Mouse (Mus musculus) midbrain, embryonic 12.5 days (tissue): ENCODE results near the gene Chd4. TPM values are rescaled to one million over a fixed set of nuclear protein-coding genes. Genes with fewer than 3 reads are reported as not detected.

Experiments
- ATAC-seq: fragments of 200-750 bp; cut with Nextera tagmentation; 2 replicates; pipeline ENCODE4 v1.8.0; 2017; ENCODE audit warnings: low read depth, moderate TSS enrichment, moderate library complexity; ENCODE audit not compliant: low FRiP score
- H3K27ac ChIP-seq: fragments of 300-500 bp; sonication (generic); replicated peaks from 2 replicates; pipeline ENCODE4 v1.5.1; 2016; ENCODE audit warnings: mild to moderate bottlenecking
- H3K27me3 ChIP-seq: fragments of 300-500 bp; sonication (generic); 2 replicates; pipeline ENCODE4 v1.6.1; 2016; ENCODE audit warnings: mild to moderate bottlenecking
- H3K36me3 ChIP-seq: fragments of 300-500 bp; sonication (generic); 2 replicates; pipeline ENCODE4 v1.6.1; 2016
- H3K4me1 ChIP-seq: fragments of 300-500 bp; sonication (generic); 2 replicates; pipeline ENCODE4 v1.6.1; 2016
- H3K4me2 ChIP-seq: fragments of 300-500 bp; sonication (generic); replicated peaks from 2 replicates; pipeline ENCODE4 v1.6.1; 2016; ENCODE audit warnings: mild to moderate bottlenecking, moderate library complexity
- H3K4me3 ChIP-seq: fragments of 300-500 bp; sonication (generic); 2 replicates; pipeline ENCODE4 v1.5.1; 2016; ENCODE audit warnings: mild to moderate bottlenecking
- H3K9ac ChIP-seq: fragments of 300-500 bp; sonication (generic); replicated peaks from 2 replicates; pipeline ENCODE4 v1.6.1; 2016; ENCODE audit warnings: mild to moderate bottlenecking, moderate library complexity
- H3K9me3 ChIP-seq: fragments of 300-500 bp; sonication (generic); 2 replicates; pipeline ENCODE4 v1.6.1; 2016; ENCODE audit warnings: mild to moderate bottlenecking
- WGBS: fragments of 180-500 bp; shearing (Covaris S2); methylation state at CpG from one replicate; pipeline ENCODE4 v1.1.7; 2016; 5-methylcytosine and 5-hydroxymethylcytosine counted together
- polyA plus RNA-seq: library from polyadenylated mRNA; unstranded; fragments of >200 nt; fragmentation: Nextera tagmentation; extraction: Ambion mirVana; gene quantifications from 2 replicates; pipeline ENCODE4 v1.2.1, GENCODE M21; 2016

The Chd4 gene
- polyA plus RNA-seq, 1 experiment from 2014 or later = 127 TPM

DNA sequence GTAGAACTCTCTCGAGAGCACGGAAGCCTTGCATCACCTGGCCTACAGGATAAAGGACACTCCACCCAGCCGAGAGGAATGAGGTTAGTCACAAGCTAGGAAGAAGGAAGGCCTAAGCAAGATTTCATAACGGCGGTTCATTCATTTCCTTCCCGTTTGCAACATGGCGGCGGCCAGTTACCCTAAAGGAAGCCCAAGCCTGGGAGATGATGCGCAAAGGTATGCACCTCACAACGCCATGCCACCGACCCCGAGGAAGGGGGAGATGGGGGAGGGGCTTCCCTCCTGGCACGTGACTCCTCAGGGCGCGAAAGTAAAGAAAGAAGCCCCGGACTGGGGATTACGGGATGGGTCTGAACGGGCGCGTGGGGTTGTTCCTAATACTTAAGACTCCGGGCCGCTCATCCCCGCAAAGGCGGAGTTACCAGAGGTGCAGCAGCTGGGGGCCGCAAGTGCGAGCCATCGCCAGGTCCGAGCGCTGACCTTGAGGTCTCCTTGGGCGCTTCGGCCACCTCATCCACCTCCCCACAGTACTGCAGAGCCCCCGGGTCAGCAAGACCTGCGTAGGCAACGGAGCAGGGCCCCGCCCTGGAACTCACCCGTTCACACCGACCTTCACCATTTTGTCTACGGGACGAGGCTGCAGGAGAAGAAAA is 69.0 kb downstream of the Chd4 start:
- WGBS = under 1% methylated on average over 39 of the region's 39 CpGs
- Histone ChIP-seq H3K4me3 (peak overlapping the region; percentile 86), H3K9me3 (no peaks in the 10 kb centered on the region), H3K27ac (peak overlapping the region; percentile 95), H3K36me3 (peaks cover 55% of the 10 kb centered on the region), H3K27me3 (no peaks in the 10 kb centered on the region), H3K4me2 (peak overlapping the region; percentile 96), H3K9ac (peak overlapping the region; percentile 97), H3K4me1 (peaks cover 49% of the 10 kb centered on the region)
- ATAC-seq = peak; percentile 35

DNA sequence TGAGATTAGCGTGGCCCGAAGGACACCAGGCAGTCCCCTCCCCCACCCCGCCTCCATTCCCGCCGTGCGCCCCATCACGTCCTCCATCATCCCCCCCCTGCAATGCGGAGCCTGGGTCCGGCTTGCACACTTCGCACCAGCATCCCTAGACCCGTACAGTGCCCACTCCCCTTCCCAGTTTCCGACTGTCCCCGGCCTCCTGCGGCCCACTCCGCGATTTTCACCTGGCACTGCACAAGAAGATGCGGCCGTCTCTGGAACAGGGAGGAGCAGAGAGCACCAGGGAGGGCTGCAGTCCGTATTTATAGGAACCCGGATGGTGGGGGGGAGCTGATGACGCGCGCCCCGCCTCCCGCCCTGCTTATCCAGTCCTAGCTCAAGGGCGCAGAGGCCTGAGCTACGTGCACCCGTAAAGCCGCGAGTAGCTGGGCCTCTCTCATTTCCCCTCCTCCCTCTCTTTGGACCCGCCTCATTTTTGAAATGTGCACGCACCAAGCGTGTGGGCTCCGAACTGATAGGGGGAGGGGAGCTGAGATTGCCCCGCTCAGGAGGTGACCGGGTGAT is 69.6 kb downstream of the Chd4 start:
- Histone ChIP-seq H3K9ac (peak overlapping the region; percentile 97), H3K27ac (peak overlapping the region; percentile 95), H3K9me3 (no peaks in the 10 kb centered on the region), H3K36me3 (peaks cover 55% of the 10 kb centered on the region), H3K4me1 (peaks cover 44% of the 10 kb centered on the region), H3K4me3 (peak overlapping the region; percentile 86), H3K4me2 (peak overlapping the region; percentile 96), H3K27me3 (no peaks in the 10 kb centered on the region)
- peak; percentile 90 for ATAC-seq
- WGBS = under 1% methylated on average over 36 of the region's 36 CpGs

DNA sequence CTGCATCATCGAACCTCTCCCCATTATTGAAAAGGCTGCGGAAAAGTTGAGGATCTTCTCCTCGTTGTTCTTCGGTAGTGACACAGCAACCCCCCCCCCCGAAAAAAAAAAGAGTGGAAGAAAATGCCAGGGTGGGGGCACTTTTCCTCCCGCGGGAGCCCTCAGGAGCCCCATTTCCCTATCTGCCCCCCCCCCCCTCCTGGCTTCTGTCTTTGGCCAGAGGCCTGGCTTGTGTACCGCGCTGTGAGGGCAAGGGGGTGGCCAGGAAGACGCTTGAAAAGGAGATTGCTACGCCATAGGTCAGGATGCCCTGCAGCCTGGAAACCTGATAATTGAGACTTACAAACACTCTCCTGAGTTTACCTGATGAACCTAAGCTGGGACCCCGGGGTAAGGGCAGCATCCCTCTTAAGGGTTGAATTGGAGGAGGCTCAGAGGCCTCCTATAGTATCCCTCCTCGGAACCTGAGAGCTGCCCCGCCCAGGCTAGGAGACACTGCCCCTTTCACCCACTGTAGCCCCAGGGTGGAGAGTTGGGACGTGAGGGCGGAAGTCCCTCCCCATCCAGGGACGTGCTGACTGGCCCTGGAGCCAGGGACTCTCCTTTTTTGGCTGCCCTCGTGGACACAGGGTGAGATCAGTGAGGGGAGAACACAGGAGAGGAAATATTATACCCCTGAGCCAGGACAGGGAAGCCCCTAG is 70.4 kb downstream of the Chd4 start, which contains the start of gene Gapdh:
Gapdh (minus strand) TSS at position 417 of the 701 bp plus-strand sequence.
- Histone ChIP-seq H3K4me1 (peaks cover 41% of the 10 kb centered on the region), H3K4me3 (peak within 1 kb of the TSS; percentile 86), H3K27ac (peak within 1 kb of the TSS; percentile 95), H3K9me3 (no peaks in the 10 kb centered on the region), H3K4me2 (peak within 1 kb of the TSS; percentile 96), H3K36me3 (peaks cover 55% of the 10 kb centered on the region), H3K27me3 (no peaks in the 10 kb centered on the region), H3K9ac (peak within 1 kb of the TSS; percentile 97)
- ATAC-seq = peak; percentile 5; the same call in 1 of the 2 replicates
- 1% methylated on average over 18 of the region's 18 CpGs for WGBS

DNA sequence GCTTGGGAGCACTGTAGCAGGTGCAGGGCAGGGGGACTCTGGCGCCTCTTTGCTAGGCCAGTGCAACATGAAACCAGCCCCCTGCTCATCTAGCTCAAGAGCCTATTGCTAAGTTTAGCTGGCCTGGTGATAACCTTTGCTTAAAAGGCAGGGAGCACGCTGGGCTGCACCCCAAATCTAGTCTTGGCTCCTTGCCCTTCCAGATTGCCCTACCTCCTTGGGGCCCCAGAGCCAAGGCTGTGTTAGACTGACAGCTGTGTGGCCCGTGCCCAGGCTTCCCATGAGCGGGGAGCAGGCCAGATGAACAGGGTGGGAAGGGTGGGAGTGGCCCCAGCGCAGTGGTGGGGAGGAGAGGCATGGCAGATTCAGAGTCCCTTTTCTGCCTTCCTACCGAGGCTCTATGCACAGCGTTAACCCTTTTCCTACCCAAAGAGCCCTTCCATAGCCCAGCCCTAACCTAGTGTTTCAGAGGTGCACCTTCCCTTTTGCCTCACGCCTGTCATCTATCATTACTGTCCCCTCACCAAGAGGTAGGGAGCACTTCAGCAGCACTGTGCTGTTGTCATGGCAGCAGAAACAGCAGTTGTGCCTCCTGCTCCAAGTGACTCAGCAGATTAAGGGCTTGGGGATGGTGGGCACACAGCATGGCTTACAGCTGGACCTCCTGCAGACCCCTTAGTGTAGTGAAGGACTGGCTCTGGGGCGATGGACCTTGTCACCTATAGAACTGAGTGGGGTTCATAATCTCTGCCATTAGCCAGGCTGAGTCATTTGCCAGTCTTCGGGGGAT is 71.3 kb downstream of the Chd4 start:
- Histone ChIP-seq H3K4me1 (peaks cover 37% of the 10 kb centered on the region), H3K9ac (peak overlapping the region; percentile 97; the same call in 1 of the 2 replicates), H3K9me3 (no peaks in the 10 kb centered on the region), H3K4me3 (peak overlapping the region; percentile 86; the same call in 1 of the 2 replicates), H3K27ac (peak overlapping the region; percentile 95), H3K4me2 (peak overlapping the region; percentile 96), H3K36me3 (peaks cover 59% of the 10 kb centered on the region), H3K27me3 (no peaks in the 10 kb centered on the region)
- ATAC-seq = peak; percentile 3; the same call in 1 of the 2 replicates
- 15% methylated on average over 10 of the region's 10 CpGs for WGBS

DNA sequence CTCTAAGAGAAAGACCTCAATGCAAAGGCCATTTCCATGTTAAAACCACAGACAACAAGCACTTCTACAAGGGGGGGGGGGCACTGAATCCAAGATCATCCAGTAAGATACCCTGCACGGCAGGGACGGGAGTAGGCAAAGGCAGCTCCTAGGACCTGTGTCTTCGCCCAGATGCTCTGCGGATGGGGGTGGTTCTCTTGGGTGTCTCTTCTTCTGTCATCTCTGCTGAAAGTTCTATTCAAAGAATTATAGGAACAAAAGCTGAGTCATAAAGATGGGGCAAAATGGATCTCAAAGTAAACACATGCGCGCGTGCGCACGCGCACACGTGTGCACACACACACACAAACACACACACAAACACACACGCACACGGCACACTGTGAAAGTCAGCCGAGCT is 72.3 kb downstream of the Chd4 start:
- no peak for ATAC-seq
- no peaks in the 10 kb centered on the region for H3K27me3 ChIP-seq
- H3K4me2 ChIP-seq = no peak overlapping the region
- H3K27ac ChIP-seq = no peak overlapping the region
- H3K9ac ChIP-seq = no peak overlapping the region
- H3K4me3 ChIP-seq = no peak overlapping the region
- 93% methylated on average over 14 of the region's 14 CpGs for WGBS
- peaks cover 37% of the 10 kb centered on the region for H3K4me1 ChIP-seq
- peaks cover 64% of the 10 kb centered on the region for H3K36me3 ChIP-seq
- no peaks in the 10 kb centered on the region for H3K9me3 ChIP-seq

DNA sequence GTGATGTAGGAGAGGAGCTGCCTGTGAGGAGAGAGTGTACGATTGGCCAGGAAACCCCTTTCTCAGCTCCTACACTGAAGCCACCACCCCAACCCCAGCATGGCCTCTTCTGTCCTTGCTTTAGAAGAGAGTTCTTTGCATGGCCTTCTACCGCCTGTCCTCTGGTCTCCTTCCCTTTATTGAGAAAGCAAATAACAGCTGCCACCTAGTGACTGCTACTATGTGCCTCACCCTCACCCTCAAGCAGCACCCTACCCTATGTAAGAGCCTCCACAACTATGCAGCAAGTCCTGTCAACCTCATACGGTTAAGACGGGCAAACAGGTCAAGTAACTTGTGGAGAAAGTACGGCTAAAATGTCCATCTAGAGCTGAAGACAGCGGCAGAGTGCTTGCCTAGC is 74.4 kb downstream of the Chd4 start:
- no peak overlapping the region for H3K4me2 ChIP-seq
- H3K27me3 ChIP-seq = no peaks in the 10 kb centered on the region
- no peak overlapping the region for H3K4me3 ChIP-seq
- no peak overlapping the region for H3K9ac ChIP-seq
- no peak overlapping the region for H3K27ac ChIP-seq
- no peak for ATAC-seq
- H3K4me1 ChIP-seq = peaks cover 23% of the 10 kb centered on the region
- peaks cover 77% of the 10 kb centered on the region for H3K36me3 ChIP-seq
- H3K9me3 ChIP-seq = no peaks in the 10 kb centered on the region
- WGBS = 83% methylated on average over 6 of the region's 6 CpGs

DNA sequence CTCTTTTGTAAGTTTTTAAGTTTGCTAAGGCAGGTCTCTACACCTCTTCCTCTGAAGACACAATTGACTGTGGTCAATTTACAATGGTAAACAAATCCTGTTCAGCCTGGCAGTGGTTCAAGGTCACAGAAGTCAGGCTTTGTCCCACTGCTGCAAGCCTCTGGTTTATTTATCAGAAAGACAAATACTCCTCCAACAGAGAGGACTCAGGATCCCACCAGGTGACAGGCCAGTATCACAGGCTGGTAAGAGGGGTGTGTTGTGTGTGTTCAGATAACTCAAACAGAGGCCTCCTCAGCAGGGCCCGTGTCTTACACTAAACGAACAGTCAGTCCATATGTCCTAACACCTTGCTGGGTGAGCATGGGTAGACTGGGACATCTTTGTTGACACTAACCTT is 76.7 kb downstream of the Chd4 start:
- Histone ChIP-seq H3K9ac (no peak overlapping the region), H3K27me3 (no peaks in the 10 kb centered on the region), H3K9me3 (no peaks in the 10 kb centered on the region), H3K4me1 (peaks cover 6% of the 10 kb centered on the region), H3K27ac (no peak overlapping the region), H3K4me3 (no peak overlapping the region), H3K36me3 (peaks cover 100% of the 10 kb centered on the region), H3K4me2 (no peak overlapping the region)
- 86% methylated on average over 2 of the region's 2 CpGs for WGBS
- no peak for ATAC-seq

DNA sequence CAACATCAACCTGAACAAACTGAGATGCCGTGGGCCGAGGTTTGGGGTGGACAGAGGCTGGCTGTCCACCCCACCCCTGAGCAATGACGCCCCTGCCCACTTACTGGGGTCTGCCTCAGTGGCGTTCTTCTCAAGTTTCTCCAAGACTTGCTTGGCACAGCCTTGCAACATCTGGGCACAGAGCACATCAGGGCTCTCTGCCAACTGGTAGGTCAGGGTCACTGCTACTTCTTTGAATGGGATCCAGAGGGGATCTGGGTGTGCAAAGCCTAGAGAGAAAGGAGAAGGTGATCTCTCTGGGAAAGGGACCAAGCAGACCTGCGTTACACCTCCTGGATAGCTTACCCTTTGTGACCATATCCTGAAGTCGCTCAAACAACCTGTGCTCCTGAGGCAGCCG is 77.5 kb downstream of the Chd4 start:
- H3K4me1 ChIP-seq = no peaks in the 10 kb centered on the region
- no peak overlapping the region for H3K4me2 ChIP-seq
- ATAC-seq = no peak
- no peaks in the 10 kb centered on the region for H3K9me3 ChIP-seq
- H3K36me3 ChIP-seq = peaks cover 100% of the 10 kb centered on the region
- no peak overlapping the region for H3K9ac ChIP-seq
- no peaks in the 10 kb centered on the region for H3K27me3 ChIP-seq
- no peak overlapping the region for H3K4me3 ChIP-seq
- H3K27ac ChIP-seq = no peak overlapping the region
- 93% methylated on average over 7 of the region's 7 CpGs for WGBS

DNA sequence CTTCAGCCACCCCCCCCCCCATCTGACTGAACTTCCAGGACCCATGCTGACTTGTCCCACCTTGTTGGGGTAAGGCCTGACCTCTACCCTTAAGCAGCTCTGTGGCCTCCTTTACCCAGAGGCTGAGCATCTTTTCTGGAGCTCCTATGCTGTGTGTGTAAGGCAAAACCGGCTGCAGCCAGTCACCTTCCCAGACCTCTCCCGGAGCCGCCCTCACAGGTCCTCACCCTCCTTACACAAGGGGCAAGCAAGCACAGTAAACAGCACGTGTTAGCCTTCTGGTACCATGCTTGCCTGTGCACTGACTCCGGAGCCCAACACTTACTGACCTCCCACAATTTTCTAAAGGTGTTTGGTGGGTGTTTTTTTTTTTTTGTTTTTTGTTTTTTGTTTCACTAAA is 79.7 kb downstream of the Chd4 start:
- WGBS = 92% methylated on average over 5 of the region's 5 CpGs
- Histone ChIP-seq H3K4me2 (no peak overlapping the region), H3K4me3 (no peak overlapping the region), H3K27me3 (no peaks in the 10 kb centered on the region), H3K9me3 (no peaks in the 10 kb centered on the region), H3K27ac (no peak overlapping the region), H3K9ac (no peak overlapping the region), H3K4me1 (no peaks in the 10 kb centered on the region), H3K36me3 (peaks cover 98% of the 10 kb centered on the region)
- ATAC-seq = no peak

DNA sequence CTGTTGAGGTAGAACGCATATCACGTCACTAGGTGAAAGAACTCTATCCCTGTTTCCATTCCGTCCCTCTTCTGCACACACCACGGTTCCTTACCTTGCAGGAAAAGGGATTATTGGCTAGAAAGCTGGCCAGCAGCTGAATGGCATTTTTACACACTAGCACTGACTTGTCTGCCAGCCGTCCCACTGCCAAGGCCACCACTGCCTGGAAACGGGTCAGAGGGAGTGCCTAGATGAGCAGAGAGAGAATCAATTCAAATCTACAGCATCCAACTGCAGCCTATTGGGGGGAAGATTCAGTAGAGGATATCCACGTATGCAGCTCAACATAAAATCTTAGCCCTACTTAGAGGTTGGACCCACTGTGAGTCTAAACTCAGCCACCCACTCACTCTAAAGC is 83.8 kb downstream of the Chd4 start:
- Histone ChIP-seq H3K4me2 (no peak overlapping the region), H3K4me1 (no peaks in the 10 kb centered on the region), H3K36me3 (peaks cover 97% of the 10 kb centered on the region), H3K4me3 (no peak overlapping the region), H3K27me3 (no peaks in the 10 kb centered on the region), H3K9me3 (no peaks in the 10 kb centered on the region), H3K27ac (no peak overlapping the region), H3K9ac (no peak overlapping the region)
- no peak for ATAC-seq
- 95% methylated on average over 7 of the region's 7 CpGs for WGBS
